Mouse (Mus musculus): ENCODE measurements around the gene Mosmo. TPM values are rescaled to one million over a fixed set of nuclear protein-coding genes. Genes with fewer than 3 reads are reported as not detected.
A peak's percentile ranks its signal among the peaks of the same experiment; 100 is the strongest.
"Not testable (repeated sequence)": the region's sequence is repeated elsewhere in the genome, so short reads cannot be mapped to it uniquely, and the experiment has no call there.

Gene Mosmo
- polyA plus RNA-seq, 1 experiment, result 27.8 TPM

GRCm38 (mm10) chr7:120712071-120712470, 34.7 kb downstream of the Mosmo start:
- no peak for DNase-seq (ENCODE audit: low read depth)
- TF ChIP-seq POLR2A (IDR thresholded peaks at IDR 0.05; ENCODE audit: borderline replicate concordance, extremely low read depth, insufficient read depth, insufficient read length, poor library complexity, severe bottlenecking) (no peak), CTCF (IDR thresholded peaks at IDR 0.05; ENCODE audit: borderline replicate concordance, extremely low read depth, insufficient read depth, insufficient read length) (no peak)

GRCm38 (mm10) chr7:120713225-120713624, 35.8 kb downstream of the Mosmo start:
- no peak for DNase-seq (ENCODE audit: low read depth)
- no peak for TF ChIP-seq POLR2A (IDR thresholded peaks at IDR 0.05; ENCODE audit: borderline replicate concordance, extremely low read depth, insufficient read depth, insufficient read length, poor library complexity, severe bottlenecking)
- no peak for TF ChIP-seq CTCF (IDR thresholded peaks at IDR 0.05; ENCODE audit: borderline replicate concordance, extremely low read depth, insufficient read depth, insufficient read length)

- not testable (repeated sequence) for DNase-seq (ENCODE audit: low read depth)
Observed at GRCm38 (mm10) chr7:120713951-120714350, 36.5 kb downstream of the Mosmo start.

GRCm38 (mm10) chr7:120717261-120717660, 39.8 kb downstream of the Mosmo start:
- no peak for TF ChIP-seq POLR2A (IDR thresholded peaks at IDR 0.05; ENCODE audit: borderline replicate concordance, extremely low read depth, insufficient read depth, insufficient read length, poor library complexity, severe bottlenecking)
- no peak for TF ChIP-seq CTCF (IDR thresholded peaks at IDR 0.05; ENCODE audit: borderline replicate concordance, extremely low read depth, insufficient read depth, insufficient read length)
- DNase-seq (ENCODE audit: low read depth), result no peak

- no peak for TF ChIP-seq CTCF (IDR thresholded peaks at IDR 0.05; ENCODE audit: borderline replicate concordance, extremely low read depth, insufficient read depth, insufficient read length)
- no peak for TF ChIP-seq POLR2A (IDR thresholded peaks at IDR 0.05; ENCODE audit: borderline replicate concordance, extremely low read depth, insufficient read depth, insufficient read length, poor library complexity, severe bottlenecking)
Observed at GRCm38 (mm10) chr7:120721051-120721450, 43.6 kb downstream of the Mosmo start.

GRCm38 (mm10) chr7:120721456-120721855, 44.0 kb downstream of the Mosmo start:
- DNase-seq (ENCODE audit: low read depth), result no peak
- TF ChIP-seq CTCF (IDR thresholded peaks at IDR 0.05; ENCODE audit: borderline replicate concordance, extremely low read depth, insufficient read depth, insufficient read length) (no peak), POLR2A (IDR thresholded peaks at IDR 0.05; ENCODE audit: borderline replicate concordance, extremely low read depth, insufficient read depth, insufficient read length, poor library complexity, severe bottlenecking) (no peak)

More at GRCm38 (mm10) chr7:120721051-120721450, 43.6 kb downstream of the Mosmo start:
- no peak for DNase-seq (ENCODE audit: low read depth)

GRCm38 (mm10) chr7:120722063-120722462, 44.6 kb downstream of the Mosmo start:
- TF ChIP-seq POLR2A (IDR thresholded peaks at IDR 0.05; ENCODE audit: borderline replicate concordance, extremely low read depth, insufficient read depth, insufficient read length, poor library complexity, severe bottlenecking), result no peak
- TF ChIP-seq CTCF (IDR thresholded peaks at IDR 0.05; ENCODE audit: borderline replicate concordance, extremely low read depth, insufficient read depth, insufficient read length), result no peak

GRCm38 (mm10) chr7:120722839-120723278, 45.4 kb downstream of the Mosmo start:
- TF ChIP-seq CTCF (IDR thresholded peaks at IDR 0.05; ENCODE audit: borderline replicate concordance, extremely low read depth, insufficient read depth, insufficient read length) (no peak), POLR2A (IDR thresholded peaks at IDR 0.05; ENCODE audit: borderline replicate concordance, extremely low read depth, insufficient read depth, insufficient read length, poor library complexity, severe bottlenecking) (no peak)
- DNase-seq (ENCODE audit: low read depth), result peak; percentile 63

More at GRCm38 (mm10) chr7:120722063-120722462, 44.6 kb downstream of the Mosmo start:
- DNase-seq (ENCODE audit: low read depth), result no peak

- TF ChIP-seq CTCF (IDR thresholded peaks at IDR 0.05; ENCODE audit: borderline replicate concordance, extremely low read depth, insufficient read depth, insufficient read length) (peak; percentile 51; the same call in 1 of the 2 replicates), POLR2A (IDR thresholded peaks at IDR 0.05; ENCODE audit: borderline replicate concordance, extremely low read depth, insufficient read depth, insufficient read length, poor library complexity, severe bottlenecking) (no peak)
- peak; percentile 37 for DNase-seq (ENCODE audit: low read depth)
Observed at GRCm38 (mm10) chr7:120727581-120727980, 50.2 kb downstream of the Mosmo start.

GRCm38 (mm10) chr7:120729635-120730034, 52.2 kb downstream of the Mosmo start:
- no peak for DNase-seq (ENCODE audit: low read depth)
- no peak for TF ChIP-seq CTCF (IDR thresholded peaks at IDR 0.05; ENCODE audit: borderline replicate concordance, extremely low read depth, insufficient read depth, insufficient read length)
- TF ChIP-seq POLR2A (IDR thresholded peaks at IDR 0.05; ENCODE audit: borderline replicate concordance, extremely low read depth, insufficient read depth, insufficient read length, poor library complexity, severe bottlenecking), result no peak

- no peak for DNase-seq (ENCODE audit: low read depth)
- TF ChIP-seq POLR2A (IDR thresholded peaks at IDR 0.05; ENCODE audit: borderline replicate concordance, extremely low read depth, insufficient read depth, insufficient read length, poor library complexity, severe bottlenecking) (no peak), CTCF (IDR thresholded peaks at IDR 0.05; ENCODE audit: borderline replicate concordance, extremely low read depth, insufficient read depth, insufficient read length) (no peak)
Observed at GRCm38 (mm10) chr7:120732906-120733305, 55.5 kb downstream of the Mosmo start.

- no peak for TF ChIP-seq CTCF (IDR thresholded peaks at IDR 0.05; ENCODE audit: borderline replicate concordance, extremely low read depth, insufficient read depth, insufficient read length)
- no peak for TF ChIP-seq POLR2A (IDR thresholded peaks at IDR 0.05; ENCODE audit: borderline replicate concordance, extremely low read depth, insufficient read depth, insufficient read length, poor library complexity, severe bottlenecking)
- DNase-seq (ENCODE audit: low read depth), result no peak
Observed at GRCm38 (mm10) chr7:120739018-120739417, 61.6 kb downstream of the Mosmo start, which contains the start of gene Vwa3a. Gene Vwa3a (plus strand): TSS chr7:120739318.
